Mouse (Mus musculus) CH12.LX (cell line): ENCODE data around the gene Fyttd1. TPM values are rescaled to one million over a fixed set of nuclear protein-coding genes. Genes with fewer than 3 reads are reported as not detected.
A peak's percentile ranks its signal among the peaks of the same experiment; 100 is the strongest.

Source experiments
- DNase-seq: peaks from one replicate; pipeline ENCODE4 v3.0.0-alpha.2; 2013; ENCODE audit errors: extremely low read depth
- H3K27ac ChIP-seq: 2 replicates; pipeline ENCODE4 v1.5.1; 2012; ENCODE audit warnings: low read depth, mild to moderate bottlenecking, control low read depth, moderate library complexity; ENCODE audit not compliant: insufficient read depth
- H3K27me3 ChIP-seq: replicated peaks from 2 replicates; pipeline ENCODE3; 2012; ENCODE audit warnings: inconsistent platforms
- H3K36me3 ChIP-seq, 2 experiments: replicated peaks in 1 of 2; 2 replicates each; pipeline versions ENCODE3 to v1.6.1; 2012; ENCODE audit warnings: inconsistent platforms in 1 of 2, low read length in 1 of 2, mild to moderate bottlenecking in 1 of 2, mixed read lengths in 1 of 2, moderate library complexity in 1 of 2; ENCODE audit not compliant: control insufficient read depth in 1 of 2, insufficient read depth in 1 of 2
- H3K4me1 ChIP-seq, 2 experiments: 2 replicates each; pipeline ENCODE4 v1.6.1; 2012; ENCODE audit warnings: inconsistent platforms in 1 of 2, moderate library complexity in 1 of 2; ENCODE audit not compliant: insufficient read depth in 2 of 2, control insufficient read depth in 1 of 2
- H3K4me2 ChIP-seq: 2 replicates; pipeline ENCODE4 v1.6.1; 2012; ENCODE audit warnings: low read depth, mild to moderate bottlenecking, control low read depth; ENCODE audit not compliant: poor library complexity, insufficient read depth, severe bottlenecking
- H3K4me3 ChIP-seq, 3 experiments: fragments of 150-350 bp in 1 of 3; sonication (generic) in 1 of 3; replicated peaks in 1 of 3; 2 replicates each; pipeline versions ENCODE3 to v1.5.1; 2011 to 2012; ENCODE audit warnings: low read depth in 2 of 3, low read length in 2 of 3, mild to moderate bottlenecking in 2 of 3, moderate library complexity in 2 of 3, control low read depth in 1 of 3, improper control_type of control experiment in 1 of 3, inconsistent platforms in 1 of 3, mixed read lengths in 1 of 3; ENCODE audit not compliant: poor library complexity in 1 of 3
- H3K79me2 ChIP-seq: replicated peaks from 2 replicates; pipeline ENCODE4 v1.6.1; 2012; ENCODE audit warnings: mild to moderate bottlenecking, moderate library complexity; ENCODE audit not compliant: control insufficient read depth, poor library complexity, insufficient read depth, severe bottlenecking; ENCODE audit errors: extremely low read depth
- H3K9ac ChIP-seq: 2 replicates; pipeline ENCODE4 v1.6.1; 2012; ENCODE audit warnings: low read depth, mild to moderate bottlenecking, control low read depth, moderate library complexity; ENCODE audit not compliant: insufficient read depth
- H3K9me3 ChIP-seq: replicated peaks from 2 replicates; pipeline ENCODE3; 2012; ENCODE audit warnings: low read length, inconsistent platforms, mixed read lengths
- CHD1 ChIP-seq: IDR thresholded peaks from 2 replicates; pipeline ENCODE4 v1.6.1; 2012; ENCODE audit warnings: low read depth, low read length, improper control_type of control experiment, inconsistent platforms
- CHD2 ChIP-seq: IDR thresholded peaks from 2 replicates; pipeline ENCODE4 v1.6.1; 2011; ENCODE audit warnings: low read length, improper control_type of control experiment
- CTCF ChIP-seq, 2 experiments: IDR thresholded peaks in 1 of 2; conservative IDR thresholded peaks in 1 of 2; 2 replicates each; pipeline ENCODE4 v1.5.1; 2011 to 2012; ENCODE audit warnings: low read depth in 2 of 2, low read length in 2 of 2, improper control_type of control experiment in 1 of 2, inconsistent platforms in 1 of 2, mild to moderate bottlenecking in 1 of 2, moderate library complexity in 1 of 2
- E2F4 ChIP-seq: IDR thresholded peaks from 2 replicates; pipeline ENCODE4 v1.6.1; 2011; ENCODE audit warnings: low read depth, low read length, improper control_type of control experiment; ENCODE audit not compliant: insufficient replicate concordance
- ELF1 ChIP-seq: IDR thresholded peaks from 2 replicates; pipeline ENCODE4 v1.6.1; 2014; ENCODE audit warnings: low read depth, mild to moderate bottlenecking, inconsistent platforms, low read length, improper control_type of control experiment
- EP300 ChIP-seq: IDR thresholded peaks from 2 replicates; pipeline ENCODE4 v1.6.1; 2011; ENCODE audit warnings: low read length, improper control_type of control experiment
- HCFC1 ChIP-seq: IDR thresholded peaks from 2 replicates; pipeline ENCODE4 v1.6.1; 2012; ENCODE audit warnings: low read depth, mild to moderate bottlenecking, inconsistent platforms, low read length, improper control_type of control experiment
- IRF4 ChIP-seq: IDR thresholded peaks from 2 replicates; pipeline ENCODE4 v1.6.1; 2014; ENCODE audit warnings: low read depth, mild to moderate bottlenecking, inconsistent platforms, low read length, improper control_type of control experiment
- JUN ChIP-seq: IDR thresholded peaks from 2 replicates; pipeline ENCODE4 v1.6.1; 2011; ENCODE audit warnings: low read depth, mild to moderate bottlenecking, low read length, improper control_type of control experiment, moderate library complexity; ENCODE audit not compliant: insufficient read depth
- JUND ChIP-seq: conservative IDR thresholded peaks from 2 replicates; pipeline ENCODE4 v1.6.1; 2011; ENCODE audit warnings: low read depth, low read length, improper control_type of control experiment
- MAFK ChIP-seq: IDR thresholded peaks from 2 replicates; pipeline ENCODE4 v1.6.1; 2011; ENCODE audit warnings: low read length, improper control_type of control experiment; ENCODE audit not compliant: insufficient replicate concordance
- MEF2A ChIP-seq: IDR thresholded peaks from 2 replicates; pipeline ENCODE4 v1.6.1; 2014; ENCODE audit warnings: low read depth, mild to moderate bottlenecking, inconsistent platforms, low read length, improper control_type of control experiment, borderline replicate concordance
- POLR2A ChIP-seq: IDR thresholded peaks from 2 replicates; pipeline ENCODE4 v1.6.1; 2011; ENCODE audit warnings: low read depth, mild to moderate bottlenecking, improper control_type of control experiment, low read length
- POLR2AphosphoS2 ChIP-seq: IDR thresholded peaks from 2 replicates; pipeline ENCODE4 v1.6.1; 2011; ENCODE audit warnings: low read depth, low read length, improper control_type of control experiment
- RAD21 ChIP-seq: IDR thresholded peaks from 2 replicates; pipeline ENCODE4 v1.6.1; 2011; ENCODE audit warnings: low read depth, mild to moderate bottlenecking, low read length, improper control_type of control experiment, moderate library complexity
- SIN3A ChIP-seq: IDR thresholded peaks from 2 replicates; pipeline ENCODE4 v1.6.1; 2012; ENCODE audit warnings: low read length, improper control_type of control experiment, inconsistent platforms
- SMC3 ChIP-seq: IDR thresholded peaks from 2 replicates; pipeline ENCODE4 v1.6.1; 2011; ENCODE audit warnings: low read depth, low read length, improper control_type of control experiment
- TCF12 ChIP-seq: IDR thresholded peaks from 2 replicates; pipeline ENCODE4 v1.6.1; 2014; ENCODE audit warnings: low read depth, mild to moderate bottlenecking, inconsistent platforms, low read length, improper control_type of control experiment
- USF2 ChIP-seq: conservative IDR thresholded peaks from 2 replicates; pipeline ENCODE4 v1.6.1; 2011; ENCODE audit warnings: low read depth, low read length, improper control_type of control experiment
- ZC3H11A ChIP-seq: IDR thresholded peaks from 2 replicates; pipeline ENCODE4 v1.6.1; 2012; ENCODE audit warnings: low read depth, mild to moderate bottlenecking, inconsistent platforms, low read length, improper control_type of control experiment
- ZKSCAN1 ChIP-seq: IDR thresholded peaks from 2 replicates; pipeline ENCODE4 v1.6.1; 2012; ENCODE audit warnings: low read depth, inconsistent platforms, low read length, improper control_type of control experiment, borderline replicate concordance
- ZMIZ1 ChIP-seq: IDR thresholded peaks from 2 replicates; pipeline ENCODE4 v1.6.1; 2012; ENCODE audit warnings: low read depth, mild to moderate bottlenecking, inconsistent platforms, low read length, improper control_type of control experiment
- ZNF384 ChIP-seq: IDR thresholded peaks from 2 replicates; pipeline ENCODE4 v1.6.1; 2012; ENCODE audit warnings: low read depth, low read length, improper control_type of control experiment, inconsistent platforms
- dilution Hi-C: fragments of 300-500 bp; cut with MboI; formaldehyde crosslinking; loops from 2 replicates; pipeline ENCODE4 v1.14.3; 2020; ENCODE audit warnings: low sequenced_read_pairs; ENCODE audit not compliant: extremely low pct_unique_long_range_greater_than_20kb, extremely low pct_ligation_motif_present
- in situ Hi-C: fragments of 300-500 bp; cut with MboI; formaldehyde crosslinking; loops from 3 replicates; pipeline ENCODE4 v1.14.3; 2019; ENCODE audit warnings: low sequenced_read_pairs, low pct_ligation_motif_present, low pct_unique_long_range_greater_than_20kb, mixed read lengths
- polyA plus RNA-seq: library from polyadenylated mRNA; unstranded; fragments of >175 nt; gene quantifications from 2 replicates; pipeline ENCODE4 v1.2.1, GENCODE M21; 2012; ENCODE audit warnings: low read depth; ENCODE audit not compliant: insufficient read length
- total RNA-seq, 2 experiments: library from RNA; depleted of rRNA; stranded (reverse); fragments of 300-350 nt in 1 of 2; fragments of >200 nt in 1 of 2; gene quantifications; 2 replicates each; pipeline ENCODE4 v1.2.3; 2012 to 2014

Gene Fyttd1
- total and polyA plus RNA-seq, 3 experiments, result 148 to 264 (median 168) TPM

- H3K79me2 ChIP-seq, result peaks cover 12% of the 10 kb centered on the region
- H3K27ac ChIP-seq, result no peak overlapping the region
- DNase-seq, result no peak
- H3K4me1 ChIP-seq, result peaks cover 4 to 34% of the 10 kb centered on the region in 2 experiments; a peak in 3 of 4 replicates
- peak overlapping the region in 1 of 3 experiments; percentile 73 for H3K4me3 ChIP-seq
- peaks cover under 1 to 11% of the 10 kb centered on the region in 2 experiments for H3K36me3 ChIP-seq
- H3K27me3 ChIP-seq, result no peaks in the 10 kb centered on the region
- dilution Hi-C loops, result no loop called here
- peak overlapping the region; percentile 56; the same call in 1 of the 2 replicates for H3K4me2 ChIP-seq
- H3K9me3 ChIP-seq, result no peaks in the 10 kb centered on the region
- H3K9ac ChIP-seq, result peak overlapping the region; percentile 77
- in situ Hi-C loops, result no loop called here
- no peak for TF ChIP-seq ZC3H11A
- TF ChIP-seq ZKSCAN1, result no peak
- TF ChIP-seq E2F4, result no peak
- no peak for TF ChIP-seq HCFC1
- no peak for TF ChIP-seq SMC3
- peak; percentile 61; the same call in 1 of the 2 replicates for TF ChIP-seq MEF2A
- no peak for TF ChIP-seq JUN
- no peak for TF ChIP-seq CHD2
- TF ChIP-seq POLR2A, result no peak
- TF ChIP-seq RAD21, result no peak
- TF ChIP-seq SIN3A, result no peak
- no peak for TF ChIP-seq JUND
- TF ChIP-seq EP300, result peak; percentile 49
- TF ChIP-seq CTCF (conservative IDR thresholded peaks at IDR 0.05 in 1 of 2, IDR thresholded peaks at IDR 0.05 in 1 of 2; ENCODE audit: low read depth in 2 of 2, low read length in 2 of 2), result no peak
- TF ChIP-seq ZNF384, result no peak
- TF ChIP-seq POLR2AphosphoS2, result no peak
- TF ChIP-seq ZMIZ1, result no peak
- no peak for TF ChIP-seq USF2
- TF ChIP-seq TCF12, result no peak
- TF ChIP-seq ELF1, result no peak; the same call in 1 of the 2 replicates
- TF ChIP-seq MAFK, result no peak
- no peak; the same call in 1 of the 2 replicates for TF ChIP-seq IRF4
- 0 out of 2 replicates have a peak, but pooled peaks have one; percentile 64 for TF ChIP-seq CHD1
These were observed 35.9 kb downstream of the Fyttd1 start for GRCm38 (mm10) chr16:32913212-32913611.
